Mouse (Mus musculus): ENCODE measurements around the gene Trank1. TPM values are rescaled to one million over a fixed set of nuclear protein-coding genes. Genes with fewer than 3 reads are reported as not detected.

The Trank1 gene
- total RNA-seq, 1 experiment from 2014 or later, result not detected

DNA sequence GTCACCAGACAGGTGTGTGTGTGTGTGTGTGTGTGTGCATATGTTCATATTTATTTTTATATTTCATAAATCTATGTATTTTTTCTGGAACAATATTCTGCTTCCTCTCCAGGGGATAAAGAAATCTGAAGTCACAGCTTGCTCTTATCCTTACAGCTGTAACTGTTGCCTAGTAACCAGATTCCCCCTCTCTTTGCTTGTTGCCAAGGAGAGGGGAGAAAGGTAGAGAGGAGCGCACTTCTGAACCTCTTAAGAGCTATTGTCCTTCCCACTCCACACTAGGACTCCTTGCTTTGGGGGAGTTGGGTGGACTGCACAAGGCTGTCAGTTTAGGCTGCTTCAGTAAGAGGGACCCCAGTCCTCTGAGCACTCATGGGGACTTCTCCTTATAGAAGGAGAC, 40.1 kb downstream of the Trank1 start:
- ATAC-seq (replicated peaks in 1 of 2; ENCODE audit: insufficient read depth in 1 of 2, low FRiP score in 2 of 2, low TSS enrichment in 1 of 2, low read depth in 1 of 2, poor library complexity in 2 of 2, severe bottlenecking in 2 of 2), result no peak

DNA sequence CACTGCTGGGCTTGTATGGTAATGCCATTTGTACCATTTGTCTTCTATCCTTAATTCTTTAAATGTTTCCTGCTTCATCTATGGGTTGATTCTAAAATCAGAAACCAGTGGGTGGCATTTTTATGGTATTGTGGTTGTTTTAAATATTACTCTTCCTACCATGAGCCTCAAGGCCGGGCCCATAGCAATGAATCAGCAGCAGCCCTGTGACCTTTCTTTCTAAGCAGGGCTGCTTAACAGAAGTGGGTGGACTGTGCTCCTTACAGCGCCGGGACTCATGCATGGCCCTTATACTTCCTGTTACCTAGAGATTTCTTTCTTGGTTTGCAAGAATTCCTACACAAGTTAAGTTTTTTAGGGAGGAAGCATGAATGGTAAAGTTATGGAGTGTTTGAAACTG, 41.1 kb downstream of the Trank1 start:
- ATAC-seq (replicated peaks in 1 of 2; ENCODE audit: insufficient read depth in 1 of 2, low FRiP score in 2 of 2, low TSS enrichment in 1 of 2, low read depth in 1 of 2, poor library complexity in 2 of 2, severe bottlenecking in 2 of 2), result no peak

DNA sequence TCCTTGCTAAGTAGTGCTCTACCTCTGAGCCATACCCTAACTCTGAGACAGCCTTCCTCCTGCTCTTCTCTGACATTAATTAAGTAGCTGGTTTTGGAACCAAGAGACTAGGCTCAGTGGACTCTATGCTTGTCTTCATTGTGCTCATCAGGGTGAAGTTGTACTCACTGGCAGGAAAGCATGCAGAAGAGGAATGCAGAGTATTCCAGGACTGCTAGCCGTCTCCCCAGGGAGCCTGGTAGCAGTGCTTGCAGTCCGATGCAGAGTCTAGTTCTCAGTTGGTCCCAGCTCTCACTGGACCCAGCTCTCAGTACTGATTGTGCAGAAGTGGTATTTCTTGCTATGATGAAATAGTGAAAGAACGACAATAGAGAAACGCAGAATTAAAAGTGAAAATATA, 43.5 kb downstream of the Trank1 start:
- no peak for ATAC-seq (replicated peaks in 1 of 2; ENCODE audit: insufficient read depth in 1 of 2, low FRiP score in 2 of 2, low TSS enrichment in 1 of 2, low read depth in 1 of 2, poor library complexity in 2 of 2, severe bottlenecking in 2 of 2)

DNA sequence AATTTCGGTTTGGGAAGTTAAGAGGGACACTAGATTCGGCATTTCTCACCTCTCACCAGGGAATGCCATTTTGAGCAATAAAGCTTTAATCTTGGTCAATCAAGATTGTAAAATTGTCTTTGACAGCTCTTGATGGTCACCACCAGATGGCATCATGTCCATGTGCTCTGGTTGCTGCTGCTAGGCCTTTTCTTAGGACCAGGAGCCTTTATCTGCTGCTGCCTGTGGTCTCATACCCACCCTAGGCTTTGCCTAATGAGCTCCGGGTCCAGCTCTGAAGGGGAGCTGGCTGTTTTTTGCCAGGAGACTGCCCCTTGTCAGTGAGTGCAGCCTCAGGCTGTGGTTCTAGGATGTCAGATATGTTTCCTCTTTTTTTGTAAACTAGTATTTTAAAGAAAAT, 44.8 kb downstream of the Trank1 start:
- 0 out of 4 replicates have a peak, but pooled peaks of 1 of the 2 experiments have one; percentile 22 for ATAC-seq (replicated peaks in 1 of 2; ENCODE audit: insufficient read depth in 1 of 2, low FRiP score in 2 of 2, low TSS enrichment in 1 of 2, low read depth in 1 of 2, poor library complexity in 2 of 2, severe bottlenecking in 2 of 2)

DNA sequence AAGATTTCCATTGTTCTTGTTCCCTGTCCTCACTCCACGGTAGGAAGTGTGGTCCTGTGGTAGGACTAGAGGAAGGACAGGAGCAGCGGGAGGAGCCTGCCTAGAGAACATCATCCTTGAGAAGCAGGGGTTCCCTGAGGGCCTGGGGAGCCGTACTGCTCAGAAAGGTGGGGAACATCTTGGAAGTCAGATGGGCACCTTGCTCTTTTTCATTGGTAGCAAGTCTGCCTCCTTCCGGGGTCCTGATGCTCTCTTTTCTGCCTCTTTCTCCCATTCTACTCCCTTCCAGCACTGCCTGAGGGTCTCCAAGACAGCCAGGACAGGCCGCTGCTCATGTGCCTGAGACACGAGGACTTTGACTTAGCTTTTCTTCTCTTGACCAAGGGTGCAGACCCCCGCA, 52.1 kb downstream of the Trank1 start:
- no peak for ATAC-seq (replicated peaks in 1 of 2; ENCODE audit: insufficient read depth in 1 of 2, low FRiP score in 2 of 2, low TSS enrichment in 1 of 2, low read depth in 1 of 2, poor library complexity in 2 of 2, severe bottlenecking in 2 of 2)

DNA sequence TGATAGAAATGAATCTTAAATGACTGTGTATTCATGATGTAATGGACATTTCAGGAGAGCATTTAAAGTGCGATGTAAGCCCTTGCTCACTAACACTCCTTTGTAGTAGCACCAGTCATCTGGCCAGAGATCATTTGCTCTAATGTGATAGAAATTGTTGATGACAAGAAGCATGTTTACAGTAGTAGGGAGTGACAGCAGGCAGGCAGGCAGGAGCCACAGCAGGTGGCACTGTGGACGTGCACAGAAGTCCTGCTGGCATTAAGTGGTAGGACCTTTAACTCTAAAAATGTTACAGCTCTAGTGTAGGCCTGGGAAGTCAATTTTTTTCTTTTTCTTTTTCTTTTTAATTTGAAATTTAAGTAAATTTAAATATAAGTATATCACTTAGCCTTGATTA, 56.2 kb downstream of the Trank1 start:
- ATAC-seq (replicated peaks in 1 of 2; ENCODE audit: insufficient read depth in 1 of 2, low FRiP score in 2 of 2, low TSS enrichment in 1 of 2, low read depth in 1 of 2, poor library complexity in 2 of 2, severe bottlenecking in 2 of 2), result no peak

DNA sequence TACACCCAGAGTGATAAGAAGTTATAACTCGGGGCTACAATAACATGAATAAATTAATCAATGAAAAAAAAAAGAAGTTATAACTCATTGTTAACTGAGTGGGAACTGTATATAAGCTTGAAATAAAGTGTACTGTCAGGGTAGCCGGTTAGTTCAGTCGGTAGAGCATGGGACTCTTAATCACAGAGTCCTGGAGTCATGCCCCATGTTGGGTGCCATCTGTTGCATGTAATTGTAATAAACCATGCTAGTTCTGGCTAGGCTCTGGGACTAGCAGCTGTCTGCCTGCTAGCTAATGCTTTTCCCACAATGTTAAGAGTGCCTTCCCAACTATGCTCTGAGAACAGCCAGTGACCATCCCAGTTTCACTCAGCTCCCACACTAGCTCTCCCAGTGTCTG, 60.5 kb downstream of the Trank1 start:
- no peak for ATAC-seq (replicated peaks in 1 of 2; ENCODE audit: insufficient read depth in 1 of 2, low FRiP score in 2 of 2, low TSS enrichment in 1 of 2, low read depth in 1 of 2, poor library complexity in 2 of 2, severe bottlenecking in 2 of 2)

DNA sequence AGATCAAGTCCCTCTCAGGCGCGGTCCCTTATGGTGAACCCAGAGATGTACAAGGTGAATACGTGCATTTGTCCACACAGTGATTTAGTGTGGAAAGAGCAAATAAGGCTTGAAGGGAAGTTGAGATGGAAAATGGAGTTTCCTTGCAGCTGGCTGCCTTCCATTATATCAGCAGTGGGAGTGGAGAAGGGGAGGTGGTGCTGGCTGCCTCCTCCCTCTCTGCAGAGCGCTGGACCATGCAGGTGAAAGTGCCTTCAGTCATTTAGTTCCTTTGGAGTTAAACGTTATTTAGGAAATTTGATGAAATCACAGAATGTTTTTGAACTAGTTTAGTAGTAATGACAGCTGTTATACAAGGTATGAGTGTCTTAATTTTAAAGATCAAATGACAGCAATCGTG, 66.3 kb downstream of the Trank1 start:
- no peak for ATAC-seq (replicated peaks in 1 of 2; ENCODE audit: insufficient read depth in 1 of 2, low FRiP score in 2 of 2, low TSS enrichment in 1 of 2, low read depth in 1 of 2, poor library complexity in 2 of 2, severe bottlenecking in 2 of 2)

DNA sequence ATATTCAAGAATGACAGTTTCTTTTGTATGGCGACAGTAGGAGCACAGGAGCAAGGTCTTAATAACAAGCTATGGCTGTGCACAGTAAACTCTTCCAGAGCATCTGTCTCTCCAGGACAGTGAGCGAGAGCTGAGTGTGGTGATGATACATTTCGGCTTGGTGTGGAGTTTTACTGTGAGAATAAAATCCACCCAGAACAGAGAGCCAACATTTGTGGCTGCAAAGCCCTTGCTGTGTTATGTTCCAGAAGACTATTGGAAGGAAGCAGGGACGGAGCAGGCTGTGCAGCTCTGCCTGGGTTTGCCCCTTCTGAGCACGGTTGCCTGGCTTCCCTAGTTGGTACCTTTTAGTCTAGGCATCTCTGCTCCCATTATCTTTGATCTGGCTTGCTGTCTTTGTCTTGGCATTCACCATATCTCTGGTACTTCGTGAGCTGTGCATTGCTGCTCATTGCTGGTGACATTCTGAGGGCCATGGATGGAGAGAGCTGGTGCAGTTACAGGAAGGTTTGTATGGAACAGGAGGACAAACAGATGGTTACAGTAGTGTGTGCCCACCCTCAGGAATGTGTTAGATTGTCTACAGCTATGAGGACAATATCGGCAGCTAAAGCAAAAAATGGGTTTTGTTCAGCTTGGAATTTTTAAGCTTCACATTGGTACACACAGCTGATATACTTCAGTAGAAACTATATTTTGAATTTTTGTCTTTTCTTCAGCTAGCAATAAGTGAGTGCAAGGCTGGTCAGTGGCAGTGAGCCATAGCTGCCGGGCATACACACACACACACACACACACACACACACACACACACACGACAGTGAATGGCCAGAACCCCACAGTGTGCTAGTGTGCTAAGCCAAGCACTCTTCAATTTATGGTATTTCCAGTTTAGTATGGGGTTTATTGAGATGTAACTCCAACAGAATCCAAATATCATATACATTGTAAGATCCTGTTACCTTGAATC, 69.8 kb downstream of the Trank1 start:
- no peak for ATAC-seq (replicated peaks in 1 of 2; ENCODE audit: insufficient read depth in 1 of 2, low FRiP score in 2 of 2, low TSS enrichment in 1 of 2, low read depth in 1 of 2, poor library complexity in 2 of 2, severe bottlenecking in 2 of 2)

DNA sequence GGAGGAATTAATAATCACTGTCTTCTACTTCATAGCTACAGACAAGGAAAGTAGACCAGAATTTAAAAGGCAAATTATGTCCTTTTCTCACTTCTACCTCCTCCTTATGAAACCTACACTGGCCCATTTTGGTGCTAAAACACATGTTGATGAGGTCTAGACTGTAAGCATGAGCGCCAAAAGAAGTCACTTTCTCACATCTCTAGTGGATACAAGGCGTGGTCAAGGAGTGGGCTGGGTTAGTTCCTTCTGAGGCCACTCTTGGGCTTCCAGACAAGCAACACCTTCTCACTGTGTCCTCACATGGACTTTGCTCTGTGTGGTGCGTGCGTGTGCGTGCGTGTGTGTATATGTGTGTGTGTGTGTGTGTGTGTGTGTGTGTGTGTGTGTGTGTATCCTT, 70.9 kb downstream of the Trank1 start:
- no peak for ATAC-seq (replicated peaks in 1 of 2; ENCODE audit: insufficient read depth in 1 of 2, low FRiP score in 2 of 2, low TSS enrichment in 1 of 2, low read depth in 1 of 2, poor library complexity in 2 of 2, severe bottlenecking in 2 of 2)

DNA sequence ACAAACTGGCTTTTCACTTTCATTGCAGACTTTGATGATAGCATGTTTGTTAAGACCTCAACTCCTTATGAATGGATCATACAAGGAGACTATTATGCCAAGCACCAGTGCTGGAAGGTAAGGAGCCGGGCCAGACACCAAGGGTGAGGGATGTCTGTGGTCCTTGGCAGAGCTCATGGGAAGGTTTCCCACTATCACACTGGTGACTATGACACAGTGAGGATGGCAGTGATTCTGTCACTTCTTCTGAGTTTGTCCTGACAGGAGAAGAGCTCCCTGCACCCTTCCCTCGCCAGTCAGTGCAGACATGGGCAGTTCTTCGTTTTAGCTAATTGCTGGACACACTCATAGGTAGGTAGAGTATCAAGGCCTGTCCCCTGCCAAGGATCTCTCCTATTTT, 71.5 kb downstream of the Trank1 start:
- no peak for ATAC-seq (replicated peaks in 1 of 2; ENCODE audit: insufficient read depth in 1 of 2, low FRiP score in 2 of 2, low TSS enrichment in 1 of 2, low read depth in 1 of 2, poor library complexity in 2 of 2, severe bottlenecking in 2 of 2)

DNA sequence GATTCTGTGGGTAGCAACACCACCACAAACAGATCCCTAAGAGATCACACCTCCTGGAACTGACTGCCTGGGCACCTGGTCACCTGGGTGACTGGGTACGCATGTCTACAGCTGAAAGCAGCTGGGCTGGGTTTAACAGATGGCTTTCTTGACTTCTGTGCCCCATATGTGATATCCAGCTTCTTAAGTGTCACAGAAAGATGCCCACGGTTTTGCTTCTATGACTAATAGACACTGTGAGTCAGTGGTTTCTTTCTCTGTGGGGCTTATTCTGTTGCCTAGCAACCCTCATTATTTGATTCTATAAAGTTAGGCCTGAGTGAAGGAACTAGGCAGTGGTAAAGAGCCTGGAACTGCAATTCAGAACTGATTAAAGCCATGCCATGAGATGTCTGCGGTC, 72.2 kb downstream of the Trank1 start:
- no peak for ATAC-seq (replicated peaks in 1 of 2; ENCODE audit: insufficient read depth in 1 of 2, low FRiP score in 2 of 2, low TSS enrichment in 1 of 2, low read depth in 1 of 2, poor library complexity in 2 of 2, severe bottlenecking in 2 of 2)

DNA sequence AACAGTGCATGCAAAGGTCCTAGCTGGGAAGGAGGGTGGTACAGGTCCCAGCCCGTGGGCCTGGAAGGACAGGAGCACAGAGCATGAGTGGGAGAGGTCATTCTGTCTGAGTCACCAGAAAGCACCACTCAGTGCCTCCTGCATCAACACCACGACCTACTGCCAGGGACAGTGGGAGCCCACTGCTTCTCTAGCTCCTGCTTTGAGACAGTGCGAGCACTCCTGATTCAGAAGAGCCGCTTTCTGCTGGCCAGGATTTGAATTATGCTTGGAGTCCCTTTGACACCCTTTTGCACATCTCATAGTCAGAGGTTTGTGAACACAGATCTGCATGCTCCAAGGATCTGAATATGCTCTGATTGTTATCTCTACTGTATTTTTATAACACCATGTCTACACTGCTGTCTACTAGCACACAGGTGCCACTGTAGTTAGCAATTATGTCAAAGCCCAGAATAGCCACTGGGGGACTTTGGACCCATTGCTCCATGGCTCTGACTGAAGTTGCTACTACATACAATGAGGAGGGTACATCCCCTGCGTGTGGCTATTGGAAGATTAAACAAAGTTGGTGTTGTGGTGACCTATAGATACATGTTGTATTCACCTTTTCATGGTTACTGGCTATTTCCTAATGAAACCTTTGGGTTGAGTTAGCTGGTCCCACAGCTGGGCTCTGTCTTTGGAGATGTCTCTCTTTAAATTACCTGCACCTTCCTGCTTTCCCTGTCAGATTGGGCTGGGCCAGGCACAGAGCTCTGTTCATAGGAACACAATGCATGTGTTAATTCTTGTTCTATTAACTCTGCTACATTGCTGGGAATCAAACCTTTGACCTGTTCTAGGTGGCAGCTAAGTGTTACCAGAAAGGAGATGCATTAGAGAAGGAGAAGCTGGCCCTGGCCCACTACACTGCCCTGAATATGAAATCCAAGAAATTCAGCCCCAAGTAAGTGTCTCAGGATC, 74.3 kb downstream of the Trank1 start:
- no peak for ATAC-seq (replicated peaks in 1 of 2; ENCODE audit: insufficient read depth in 1 of 2, low FRiP score in 2 of 2, low TSS enrichment in 1 of 2, low read depth in 1 of 2, poor library complexity in 2 of 2, severe bottlenecking in 2 of 2)

DNA sequence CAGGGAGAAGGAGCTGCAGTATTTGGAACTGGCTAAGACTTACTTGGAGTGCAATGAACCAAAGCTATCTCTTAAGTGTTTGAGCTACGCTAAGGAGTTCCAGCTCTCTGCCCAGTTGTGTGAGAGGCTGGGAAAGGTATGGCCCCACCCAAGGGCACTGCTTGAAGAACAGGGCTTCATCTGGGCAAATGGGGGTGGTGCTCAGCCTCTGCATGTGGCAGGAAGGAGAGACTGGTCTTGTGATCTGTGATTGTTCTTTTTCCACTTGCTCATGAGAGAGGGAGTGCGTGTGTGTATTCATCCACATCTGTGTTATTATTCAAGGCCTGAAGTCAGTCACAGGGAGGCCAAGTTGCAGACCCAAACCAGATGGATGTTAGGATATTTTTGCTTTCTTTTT, 75.0 kb downstream of the Trank1 start:
- ATAC-seq (replicated peaks in 1 of 2; ENCODE audit: insufficient read depth in 1 of 2, low FRiP score in 2 of 2, low TSS enrichment in 1 of 2, low read depth in 1 of 2, poor library complexity in 2 of 2, severe bottlenecking in 2 of 2), result no peak

DNA sequence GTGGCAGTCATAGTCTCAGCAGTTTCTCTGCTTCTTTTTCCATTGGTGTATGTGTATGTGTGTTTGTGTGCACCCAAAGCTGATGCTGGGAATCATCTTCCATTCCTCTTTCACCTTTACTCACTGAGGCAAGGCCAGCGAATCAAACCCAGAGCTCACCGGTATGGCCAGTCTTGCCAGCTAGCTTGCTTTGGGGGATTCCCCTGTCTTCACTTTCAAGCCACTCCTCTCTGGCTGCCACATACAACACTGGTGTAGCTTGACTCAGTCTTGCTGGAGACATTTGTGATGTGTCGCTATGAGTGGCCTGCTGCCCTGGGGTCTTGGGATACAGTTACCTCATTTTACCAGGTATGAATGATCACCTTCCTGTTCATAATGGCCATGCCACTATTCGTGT, 76.0 kb downstream of the Trank1 start:
- no peak for ATAC-seq (replicated peaks in 1 of 2; ENCODE audit: insufficient read depth in 1 of 2, low FRiP score in 2 of 2, low TSS enrichment in 1 of 2, low read depth in 1 of 2, poor library complexity in 2 of 2, severe bottlenecking in 2 of 2)

DNA sequence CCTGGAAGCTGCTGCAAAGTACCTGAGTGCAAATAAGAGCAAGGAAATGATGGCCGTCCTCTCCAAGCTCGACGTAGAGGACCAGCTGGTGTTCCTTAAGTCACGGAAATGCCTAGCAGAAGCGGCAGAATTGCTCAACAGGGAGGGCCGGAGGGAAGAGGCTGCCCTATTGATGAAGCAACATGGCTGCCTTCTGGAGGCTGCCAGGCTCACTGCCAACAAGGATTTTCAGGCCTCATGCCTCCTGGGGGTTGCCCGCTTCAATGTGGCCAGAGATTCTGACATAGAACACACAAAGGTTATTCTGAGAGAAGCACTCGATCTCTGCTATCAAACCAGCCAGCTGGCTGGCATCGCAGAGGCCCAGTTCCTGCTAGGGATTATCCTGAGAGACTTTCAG, 78.5 kb downstream of the Trank1 start:
- ATAC-seq (replicated peaks in 1 of 2; ENCODE audit: insufficient read depth in 1 of 2, low FRiP score in 2 of 2, low TSS enrichment in 1 of 2, low read depth in 1 of 2, poor library complexity in 2 of 2, severe bottlenecking in 2 of 2), result no peak

DNA sequence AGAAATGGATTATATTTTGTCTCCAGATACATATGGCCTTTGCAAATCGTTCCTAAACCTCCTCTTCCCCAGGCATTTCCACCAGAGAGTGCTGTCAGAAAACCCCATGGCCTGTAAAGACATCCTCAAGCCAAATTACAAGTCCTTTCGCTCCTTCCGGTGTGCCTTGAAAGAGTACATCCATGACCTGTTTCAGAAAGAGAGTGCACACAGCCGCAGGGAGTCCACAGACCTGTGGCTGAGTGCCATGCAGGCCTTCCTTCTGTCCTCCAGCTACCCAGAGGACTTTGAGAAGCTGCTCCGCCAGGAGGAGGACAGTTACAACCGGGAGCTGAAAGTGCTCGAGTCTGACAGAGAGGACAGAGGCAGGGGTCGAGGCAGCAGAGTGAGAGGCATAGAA, 79.5 kb downstream of the Trank1 start:
- ATAC-seq (replicated peaks in 1 of 2; ENCODE audit: insufficient read depth in 1 of 2, low FRiP score in 2 of 2, low TSS enrichment in 1 of 2, low read depth in 1 of 2, poor library complexity in 2 of 2, severe bottlenecking in 2 of 2), result no peak

DNA sequence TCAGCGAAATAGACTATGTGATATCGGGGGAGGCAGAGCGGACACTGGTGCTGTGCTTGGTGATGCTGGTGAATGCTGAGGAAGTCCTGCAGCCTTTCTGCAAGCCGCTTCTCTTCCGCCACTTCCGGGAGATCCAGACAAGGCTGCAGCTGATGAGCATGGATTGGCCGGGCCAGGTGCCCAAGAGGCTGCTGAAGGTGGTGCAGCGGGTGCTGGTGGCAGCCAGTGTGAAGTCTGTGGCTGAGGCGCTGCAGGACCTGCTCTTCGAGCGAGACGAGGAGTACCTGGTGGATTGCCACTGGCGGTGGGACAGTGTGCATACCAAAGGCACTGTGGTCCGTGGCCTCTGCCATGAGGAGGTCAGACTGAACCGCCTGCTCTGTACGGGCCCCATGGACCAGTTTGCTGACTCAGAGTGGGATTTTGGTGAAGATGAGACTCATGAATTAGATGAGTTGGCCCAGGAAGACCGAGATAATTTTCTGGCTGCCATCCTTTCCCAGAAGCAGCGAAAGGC, 80.4 kb downstream of the Trank1 start:
- no peak for ATAC-seq (replicated peaks in 1 of 2; ENCODE audit: insufficient read depth in 1 of 2, low FRiP score in 2 of 2, low TSS enrichment in 1 of 2, low read depth in 1 of 2, poor library complexity in 2 of 2, severe bottlenecking in 2 of 2)
